Mouse (Mus musculus) 416B (cell line): ENCODE measurements around the gene Snx22.

Experiments
- DNase-seq: peaks from one replicate; pipeline ENCODE4 v3.0.0; 2011; ENCODE audit warnings: low read depth

Snx22 gene

DNA sequence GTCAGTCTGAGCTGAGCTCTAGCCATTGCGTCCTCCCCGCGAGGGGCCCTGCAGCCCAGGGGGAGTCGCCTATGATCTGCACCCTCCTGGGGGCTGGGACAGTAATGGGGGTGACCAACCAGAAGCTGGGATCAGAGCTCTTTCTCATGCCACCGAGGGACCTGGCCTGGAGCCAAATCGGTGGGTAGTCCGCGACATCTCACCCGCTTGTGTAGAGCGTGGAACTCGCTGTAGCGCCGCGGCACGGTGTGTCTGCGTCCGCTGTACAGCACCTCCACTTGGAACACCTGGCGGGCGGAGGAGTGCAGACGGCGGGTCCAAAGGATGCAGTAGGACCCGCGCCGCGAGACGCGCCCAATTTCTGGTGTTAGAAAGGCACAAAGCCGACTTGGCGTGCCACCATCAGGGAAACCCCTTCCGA is 538 bp downstream of the Snx22 start:
- DNase-seq, result no peak

- DNase-seq, result no peak
Observed at GRCm38 (mm10) chr9:66068056-66068455, 1.5 kb downstream of the Snx22 start.

DNA sequence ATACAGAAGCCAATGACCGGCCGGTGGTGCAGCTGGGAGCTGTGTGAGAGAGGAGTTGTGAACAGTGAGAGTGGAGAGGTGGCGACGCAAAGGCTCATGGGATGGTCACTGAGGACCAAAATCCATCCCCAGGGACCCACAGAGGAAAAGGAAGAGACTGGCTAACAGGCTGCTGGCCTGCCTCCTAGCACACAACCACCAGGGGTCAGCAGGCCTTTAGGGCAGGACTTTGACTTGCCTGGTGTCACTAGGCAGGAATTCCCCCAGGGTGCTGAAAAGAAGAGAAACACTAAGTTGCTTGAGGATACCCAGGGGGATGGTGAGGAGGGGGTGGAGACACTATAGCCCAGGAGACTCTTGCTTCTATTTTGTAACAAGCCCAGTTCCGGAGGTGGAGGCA is 2.0 kb downstream of the Snx22 start:
- peak; percentile 50 for DNase-seq

- no peak for DNase-seq
Observed at GRCm38 (mm10) chr9:66066791-66067190, 2.7 kb downstream of the Snx22 start.

GRCm38 (mm10) chr9:66064316-66064715 is 5.2 kb downstream of the Snx22 start:
- DNase-seq, result no peak

DNA sequence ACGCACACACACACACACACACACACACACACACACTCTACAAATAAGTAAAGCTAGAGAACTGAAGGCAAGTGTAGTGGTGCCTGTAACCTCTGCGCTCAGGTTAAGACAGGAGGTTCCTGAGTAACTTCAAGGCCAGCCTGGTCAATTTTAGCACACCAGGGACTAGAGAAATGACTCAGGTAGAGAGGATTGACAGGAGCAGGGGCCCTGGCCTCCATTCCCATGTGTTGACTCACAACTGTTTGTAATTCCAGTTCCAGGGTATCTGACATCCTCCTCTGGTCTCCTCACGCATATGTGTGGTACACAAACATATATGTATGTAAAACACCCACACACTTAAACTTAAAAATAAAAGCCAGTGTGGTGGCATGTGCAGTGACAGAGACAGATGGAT is 6.1 kb downstream of the Snx22 start:
- no peak for DNase-seq

DNA sequence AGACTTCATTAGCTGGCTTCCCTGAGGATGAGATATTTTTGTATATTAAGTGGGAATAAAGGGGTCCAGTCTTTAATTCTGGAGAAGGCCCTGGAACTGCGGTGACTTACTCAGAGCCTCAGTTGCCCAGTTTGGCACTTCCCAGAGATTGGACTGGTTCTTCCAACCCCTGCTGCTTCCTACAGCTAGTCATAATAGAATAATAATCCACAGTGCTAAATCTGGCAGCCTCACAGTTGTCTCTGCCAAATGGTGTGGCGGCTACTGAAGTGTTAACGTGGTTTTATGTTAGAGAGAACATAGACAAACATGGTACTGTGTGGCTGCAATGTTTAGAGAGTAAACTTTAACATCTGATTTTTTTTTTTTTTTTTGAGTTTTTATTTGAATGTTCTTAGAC is 7.9 kb downstream of the Snx22 start:
- DNase-seq, result no peak

- peak; percentile 20 for DNase-seq
Observed at GRCm38 (mm10) chr9:66060986-66061385, 8.5 kb downstream of the Snx22 start.

GRCm38 (mm10) chr9:66060308-66060647 is 9.2 kb downstream of the Snx22 start:
- no peak for DNase-seq

- peak; percentile 95 for DNase-seq
Observed at GRCm38 (mm10) chr9:66059583-66060307, 9.8 kb downstream of the Snx22 start, which contains the start of gene Ppib. Ppib (plus strand) TSS chr9:66060222.

GRCm38 (mm10) chr9:66053620-66054019 is 15.9 kb downstream of the Snx22 start:
- DNase-seq, result peak; percentile 11

- peak; percentile 39 for DNase-seq
Observed at GRCm38 (mm10) chr9:66052731-66053130, 16.8 kb downstream of the Snx22 start.

DNA sequence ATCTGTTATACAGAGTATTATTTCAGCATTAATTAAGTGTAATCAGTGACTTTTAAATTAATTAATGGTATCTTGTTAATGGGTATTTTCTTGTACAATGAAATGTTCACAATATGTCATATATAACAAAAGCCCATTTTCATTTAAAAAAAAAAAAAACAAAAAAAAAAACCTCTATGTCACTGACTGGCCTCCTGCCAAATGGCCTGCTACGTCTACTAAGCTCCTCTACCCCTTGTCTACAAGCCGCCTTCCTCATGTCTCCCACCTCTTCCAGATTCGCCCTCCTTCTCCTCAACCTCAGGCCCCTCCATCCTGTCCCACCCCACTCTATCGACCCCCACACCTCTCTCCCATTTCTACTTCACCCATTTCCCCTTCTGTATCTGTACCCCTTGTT is 18.0 kb downstream of the Snx22 start:
- DNase-seq, result peak; percentile 14

DNA sequence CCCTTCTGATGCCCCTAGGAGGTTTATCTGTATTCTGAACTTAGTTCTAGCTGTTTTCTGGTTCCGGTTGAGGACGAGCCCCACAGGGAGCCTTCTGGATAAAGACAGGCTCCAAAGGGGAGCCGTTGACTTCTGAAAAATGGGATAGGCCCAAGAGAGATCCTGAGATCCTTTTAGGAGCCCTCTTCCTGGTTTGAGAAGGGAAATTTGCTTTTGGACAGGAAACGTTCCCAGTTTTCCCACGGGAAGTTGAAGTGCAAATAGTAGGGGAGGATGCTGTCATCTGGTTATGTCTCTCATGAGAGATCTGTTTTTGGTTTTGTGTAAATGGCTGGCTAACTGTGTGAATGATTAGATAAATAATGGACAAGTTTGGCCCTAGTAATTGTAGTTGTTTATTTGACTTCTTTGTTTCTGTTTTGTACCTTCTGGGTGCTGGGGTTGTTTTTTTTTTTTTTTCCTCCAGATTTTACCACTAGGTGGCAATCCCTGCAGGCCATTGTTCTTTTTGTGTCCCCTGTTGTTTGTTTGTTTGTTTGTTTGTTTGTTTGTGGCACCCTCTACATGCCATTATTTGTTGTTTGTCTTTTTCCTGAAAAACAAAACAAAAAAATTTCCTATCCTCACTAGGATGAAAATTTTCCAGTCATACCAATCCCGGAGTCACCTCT is 19.5 kb downstream of the Snx22 start:
- no peak for DNase-seq

DNA sequence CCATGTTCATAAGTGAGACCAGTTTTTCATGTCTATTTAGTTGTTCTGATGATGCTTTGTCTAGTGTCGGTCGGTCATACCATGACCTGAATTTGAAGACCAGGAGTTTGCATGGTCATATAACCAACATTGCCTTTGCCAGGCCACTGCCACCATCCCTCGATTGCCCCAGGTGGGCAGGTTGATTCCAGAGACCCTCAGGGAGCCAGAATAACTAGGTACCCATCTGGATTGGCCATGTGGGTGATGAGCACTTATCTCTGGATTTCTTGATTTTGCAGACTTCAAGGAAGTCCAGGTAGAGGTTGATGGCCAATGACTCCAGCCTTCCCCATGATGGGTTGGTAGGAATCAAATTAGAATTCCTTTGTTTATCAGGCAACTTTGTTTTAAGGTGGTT is 26.3 kb downstream of the Snx22 start:
- DNase-seq, result no peak

- DNase-seq, result no peak
Observed at GRCm38 (mm10) chr9:66042331-66042730, 27.2 kb downstream of the Snx22 start.

DNA sequence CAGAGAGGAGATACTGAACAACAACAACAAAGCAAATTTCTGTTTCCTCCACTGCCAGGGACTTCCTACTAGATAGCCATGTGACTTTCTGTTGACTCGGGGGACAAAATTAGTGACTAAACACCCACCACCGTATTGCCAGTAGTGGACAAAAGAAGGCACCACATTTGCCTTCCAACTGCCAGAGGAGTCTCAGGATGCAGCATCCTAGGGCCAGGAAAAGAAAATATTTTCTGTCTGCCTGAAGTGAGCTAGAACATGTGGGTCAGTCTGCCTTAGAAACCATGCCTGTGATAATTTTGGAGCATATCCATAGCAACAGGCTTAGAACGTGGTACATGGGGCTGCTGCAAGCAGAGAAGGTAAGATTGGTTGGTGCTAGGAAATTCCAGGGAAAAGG is 28.7 kb downstream of the Snx22 start:
- no peak for DNase-seq

DNA sequence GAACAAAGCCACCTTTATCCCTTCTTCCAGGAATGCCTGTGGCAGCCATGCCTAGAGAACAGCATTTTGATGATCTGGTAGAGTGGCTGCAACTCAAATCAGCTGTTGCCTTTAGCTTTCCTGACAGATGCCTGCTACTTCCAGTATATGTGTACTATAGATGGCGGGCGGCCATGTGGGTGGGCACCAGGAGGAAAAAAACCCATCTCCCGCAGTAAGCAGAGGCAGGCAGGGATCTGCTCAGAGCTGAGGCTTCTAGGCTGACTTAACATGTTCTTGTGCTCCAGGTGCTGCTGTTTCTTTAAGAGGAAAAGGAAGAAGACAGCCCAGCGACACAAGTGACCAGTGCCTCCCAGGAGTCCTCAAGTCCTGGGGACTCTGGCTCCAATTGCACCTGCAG is 30.2 kb downstream of the Snx22 start:
- DNase-seq, result no peak

DNA sequence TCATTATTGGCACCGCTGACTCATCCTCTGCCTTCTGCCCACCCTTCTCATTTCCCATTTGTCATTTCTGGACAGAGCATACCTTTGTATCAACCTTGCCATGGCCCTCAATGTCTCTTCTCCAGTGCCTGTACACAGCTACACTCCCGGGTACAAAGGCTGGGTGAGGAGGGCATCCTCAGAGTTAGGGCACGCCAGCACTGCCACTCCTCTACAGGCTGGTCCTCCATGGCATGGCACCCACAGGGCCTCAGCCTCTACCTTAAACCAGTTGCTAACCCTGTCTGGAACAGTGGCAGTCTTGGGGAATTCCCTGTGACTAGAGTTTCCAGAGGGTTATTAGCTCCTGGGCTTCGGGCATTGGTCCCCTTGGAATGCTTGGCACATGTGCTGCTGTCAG is 30.9 kb downstream of the Snx22 start:
- DNase-seq, result no peak

GRCm38 (mm10) chr9:66038082-66038481 is 31.4 kb downstream of the Snx22 start:
- no peak for DNase-seq

GRCm38 (mm10) chr9:66020601-66021000 is 48.9 kb downstream of the Snx22 start:
- DNase-seq, result no peak
